Mouse (Mus musculus) MEL (cell line): Measurements from ENCODE around the gene Limd2.

Experiments used
- ETS1 ChIP-seq: IDR thresholded peaks from 2 replicates; pipeline ENCODE4 v1.6.1; 2012; ENCODE audit warnings: low read depth, mild to moderate bottlenecking, inconsistent platforms, low read length, improper control_type of control experiment, moderate library complexity
- MAFK ChIP-seq: IDR thresholded peaks from 2 replicates; pipeline ENCODE4 v1.6.1; 2011; ENCODE audit warnings: low read depth, mild to moderate bottlenecking, low read length, improper control_type of control experiment, borderline replicate concordance
- SIN3A ChIP-seq: IDR thresholded peaks from 2 replicates; pipeline ENCODE4 v1.6.1; 2012; ENCODE audit warnings: low read length, improper control_type of control experiment, inconsistent platforms
- TBP ChIP-seq: IDR thresholded peaks from 2 replicates; pipeline ENCODE4 v1.8.0; 2011; ENCODE audit warnings: low read depth, low read length, improper control_type of control experiment

DNA sequence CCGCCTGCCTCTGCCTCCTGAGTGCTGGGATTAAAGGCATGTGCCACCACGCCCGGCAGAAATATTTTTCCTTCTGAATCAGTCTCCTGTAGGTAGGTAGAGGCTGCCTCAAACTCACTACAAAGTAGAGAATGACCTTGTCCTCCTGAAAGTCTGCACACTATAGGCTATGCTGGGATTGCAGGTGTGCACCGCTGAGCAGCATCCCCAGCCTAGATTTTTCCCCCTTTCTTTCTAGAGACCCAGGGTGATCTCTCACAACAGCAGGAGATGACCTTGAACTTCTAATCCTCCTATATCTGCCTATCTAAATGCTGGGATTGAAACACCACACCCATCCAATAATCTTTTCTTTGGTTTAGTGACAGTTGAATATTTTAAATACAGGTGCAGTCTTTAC lies 26.7 kb upstream of the Limd2 start:
- no peak for TF ChIP-seq ETS1
- TF ChIP-seq TBP: no peak
- no peak for TF ChIP-seq MAFK
- TF ChIP-seq SIN3A: no peak
